Mouse (Mus musculus) cerebellum, adult 2 months (tissue): ENCODE results near the gene Oxtr.

Experiments used
- CTCF ChIP-seq: fragments of 200-500 bp; IDR thresholded peaks from 2 replicates; pipeline ENCODE4 v1.5.1; 2011; ENCODE audit warnings: low read depth, mild to moderate bottlenecking, control low read depth, low read length, moderate library complexity, borderline replicate concordance; ENCODE audit not compliant: insufficient read depth
- POLR2A ChIP-seq: fragments of 200-500 bp; IDR thresholded peaks from 2 replicates; pipeline ENCODE4 v1.6.1; 2011; ENCODE audit warnings: low read length, control low read depth, borderline replicate concordance; ENCODE audit not compliant: insufficient read depth

GRCm38 (mm10) chr6:112461459-112461858 lies 28.3 kb downstream of the Oxtr start:
- TF ChIP-seq CTCF (no peak), POLR2A (no peak)
